Mouse (Mus musculus) hindbrain, postnatal 0 days (tissue): ENCODE measurements around the gene Gtsf2. TPM values are rescaled to one million over a fixed set of nuclear protein-coding genes. Genes with fewer than 3 reads are reported as not detected.

ENCODE experiments used
- ATAC-seq: fragments of 200-750 bp; cut with Nextera tagmentation; 2 replicates; pipeline ENCODE4 v1.8.0; 2017; ENCODE audit warnings: mild to moderate bottlenecking, moderate TSS enrichment, moderate library complexity
- DNase-seq: peaks from one replicate; pipeline ENCODE4 v3.0.0-alpha.2; 2015; ENCODE audit warnings: low spot score
- H3K27ac ChIP-seq: fragments of 300-500 bp; sonication (generic); 2 replicates; pipeline ENCODE4 v1.5.1; 2014; ENCODE audit warnings: mild to moderate bottlenecking
- H3K27me3 ChIP-seq: fragments of 300-500 bp; sonication (generic); 2 replicates; pipeline ENCODE4 v1.6.1; 2014; ENCODE audit warnings: low read length, mixed read lengths; ENCODE audit not compliant: insufficient read depth
- H3K36me3 ChIP-seq: fragments of 300-500 bp; sonication (generic); 2 replicates; pipeline ENCODE4 v1.6.1; 2014; ENCODE audit warnings: low read length, mixed read lengths; ENCODE audit not compliant: insufficient read depth
- H3K4me1 ChIP-seq: fragments of 300-500 bp; sonication (generic); 2 replicates; pipeline ENCODE4 v1.6.1; 2014; ENCODE audit warnings: antibody characterized with exemption, low read length, mixed read lengths; ENCODE audit not compliant: insufficient read depth
- H3K4me2 ChIP-seq: fragments of 300-500 bp; sonication (generic); 2 replicates; pipeline ENCODE4 v1.6.1; 2014; ENCODE audit warnings: low read depth, mild to moderate bottlenecking, low read length, moderate library complexity, mixed read lengths
- H3K4me3 ChIP-seq: fragments of 300-500 bp; sonication (generic); 2 replicates; pipeline ENCODE4 v1.5.1; 2014; ENCODE audit warnings: low read length
- H3K9ac ChIP-seq: fragments of 300-500 bp; sonication (generic); replicated peaks from 2 replicates; pipeline ENCODE4 v1.6.1; 2014; ENCODE audit warnings: mild to moderate bottlenecking, low read length, moderate library complexity, mixed read lengths
- H3K9me3 ChIP-seq: fragments of 300-500 bp; sonication (generic); 2 replicates; pipeline ENCODE4 v1.6.1; 2016; ENCODE audit warnings: low read length, mixed read lengths
- CTCF ChIP-seq: IDR thresholded peaks from 2 replicates; pipeline ENCODE4 v1.5.1; 2016; ENCODE audit warnings: antibody characterized with exemption, control low read depth, low read depth
- polyA plus RNA-seq: library from polyadenylated mRNA; unstranded; fragments of >200 nt; fragmentation: Nextera tagmentation; extraction: Ambion mirVana; gene quantifications from 2 replicates; pipeline ENCODE4 v1.2.1, GENCODE M21; 2015
- total RNA-seq: library from RNA; depleted of rRNA; stranded (reverse); fragments of >200 nt; gene quantifications from 2 replicates; pipeline ENCODE4 v1.2.3, GENCODE M21; 2014; rRNA removed

Gene Gtsf2
- total and polyA plus RNA-seq, 2 experiments from 2014 or later, result 2.1 TPM; not detected in 1

- ATAC-seq (no peak), DNase-seq (no peak)
- no peak overlapping the region for H3K4me3 ChIP-seq
- H3K27ac ChIP-seq, result no peak overlapping the region
- no peak overlapping the region for H3K4me2 ChIP-seq
- no peaks in the 10 kb centered on the region for H3K36me3 ChIP-seq
- H3K27me3 ChIP-seq, result no peaks in the 10 kb centered on the region
- H3K4me1 ChIP-seq, result no peaks in the 10 kb centered on the region
- no peak overlapping the region for H3K9ac ChIP-seq
- H3K9me3 ChIP-seq, result no peaks in the 10 kb centered on the region
- no peak for TF ChIP-seq CTCF
Observed at GRCm38 (mm10) chr15:103393577-103393976, 54.7 kb downstream of the Gtsf2 start.

Other genes starting within 250 kb of the Gtsf2 start
- 125 and 134 TPM in 2 replicates for gene Cbx5, start 208.7 kb downstream of the Gtsf2 start, total RNA-seq
- 95.3 and 98.1 TPM in 2 replicates for gene Cbx5, start 208.7 kb downstream of the Gtsf2 start, polyA plus RNA-seq
- gene Hnrnpa1, start 208.0 kb downstream of the Gtsf2 start, total RNA-seq, result 117 and 148 TPM in 2 replicates
- gene Hnrnpa1, start 208.0 kb downstream of the Gtsf2 start, polyA plus RNA-seq, result 596 and 630 TPM in 2 replicates
- gene Nfe2, start 190.1 kb downstream of the Gtsf2 start, total RNA-seq, result 0.63 TPM in 1 of 2 replicates, not detected in the other
- gene Nfe2, start 190.1 kb downstream of the Gtsf2 start, polyA plus RNA-seq, result 0.20 and 0.33 TPM in 2 replicates
- gene Copz1, start 175.8 kb downstream of the Gtsf2 start, total RNA-seq, result 149 and 155 TPM in 2 replicates
- 181 TPM in 2 replicates for gene Copz1, start 175.8 kb downstream of the Gtsf2 start, polyA plus RNA-seq
- 0.58 and 0.86 TPM in 2 replicates for gene Gpr84, start 137.9 kb downstream of the Gtsf2 start, total RNA-seq
- gene Gpr84, start 137.9 kb downstream of the Gtsf2 start, polyA plus RNA-seq, result 0.30 and 0.37 TPM in 2 replicates
- gene Zfp385a, start 108.4 kb downstream of the Gtsf2 start, total RNA-seq, result 20.6 and 25.8 TPM in 2 replicates
- gene Zfp385a, start 108.4 kb downstream of the Gtsf2 start, polyA plus RNA-seq, result 19.8 and 23.1 TPM in 2 replicates
- 8.2 and 8.3 TPM in 2 replicates for gene Itga5, start 81.7 kb downstream of the Gtsf2 start, total RNA-seq
- gene Itga5, start 81.7 kb downstream of the Gtsf2 start, polyA plus RNA-seq, result 4.9 and 5.0 TPM in 2 replicates
- gene Gtsf1, start 18.0 kb downstream of the Gtsf2 start, total RNA-seq, result not detected in 2 replicates
- 0.26 and 0.65 TPM in 2 replicates for gene Gtsf1, start 18.0 kb downstream of the Gtsf2 start, polyA plus RNA-seq
- gene Nckap1l, start 5.3 kb upstream of the Gtsf2 start, total RNA-seq, result 4.7 and 5.5 TPM in 2 replicates
- gene Nckap1l, start 5.3 kb upstream of the Gtsf2 start, polyA plus RNA-seq, result 2.5 TPM in 2 replicates
- gene Pde1b, start 54.6 kb upstream of the Gtsf2 start, total RNA-seq, result 116 and 127 TPM in 2 replicates
- 67.2 and 67.6 TPM in 2 replicates for gene Pde1b, start 54.6 kb upstream of the Gtsf2 start, polyA plus RNA-seq
- 111 and 122 TPM in 2 replicates for gene Ppp1r1a, start 89.5 kb upstream of the Gtsf2 start, total RNA-seq
- gene Ppp1r1a, start 89.5 kb upstream of the Gtsf2 start, polyA plus RNA-seq, result 196 and 197 TPM in 2 replicates
- not detected in 2 replicates for gene Glycam1, start 116.6 kb upstream of the Gtsf2 start, total RNA-seq
- gene Glycam1, start 116.6 kb upstream of the Gtsf2 start, polyA plus RNA-seq, result not detected in 2 replicates